Mouse (Mus musculus) midbrain, postnatal 0 days (tissue): Measurements from ENCODE around the gene Frmd5. TPM values are rescaled to one million over a fixed set of nuclear protein-coding genes. Genes with fewer than 3 reads are reported as not detected.
A peak's percentile ranks its signal among the peaks of the same experiment; 100 is the strongest.

Experiments used
- ATAC-seq: fragments of 200-750 bp; cut with Nextera tagmentation; 2 replicates; pipeline ENCODE4 v1.8.0; 2017; ENCODE audit warnings: moderate number of reproducible peaks, mild to moderate bottlenecking, moderate TSS enrichment, moderate library complexity; ENCODE audit not compliant: low FRiP score
- DNase-seq: peaks from one replicate; pipeline ENCODE4 v3.0.0-alpha.2; 2015; ENCODE audit warnings: low spot score
- H3K27ac ChIP-seq: fragments of 300-500 bp; sonication (generic); 2 replicates; pipeline ENCODE4 v1.5.1; 2014; ENCODE audit warnings: low read depth, mild to moderate bottlenecking, low read length, mixed read lengths
- H3K27me3 ChIP-seq: fragments of 300-500 bp; sonication (generic); 2 replicates; pipeline ENCODE4 v1.6.1; 2014; ENCODE audit warnings: low read length, control low read depth, mixed read lengths; ENCODE audit not compliant: insufficient read depth
- H3K36me3 ChIP-seq: fragments of 300-500 bp; sonication (generic); 2 replicates; pipeline ENCODE4 v1.6.1; 2014; ENCODE audit warnings: low read length, control low read depth, mixed read lengths; ENCODE audit not compliant: insufficient read depth
- H3K4me1 ChIP-seq: fragments of 300-500 bp; sonication (generic); 2 replicates; pipeline ENCODE4 v1.6.1; 2014; ENCODE audit warnings: mild to moderate bottlenecking, control low read depth, antibody characterized with exemption, low read length, mixed read lengths; ENCODE audit not compliant: insufficient read depth
- H3K4me2 ChIP-seq: fragments of 300-500 bp; sonication (generic); 2 replicates; pipeline ENCODE4 v1.6.1; 2014; ENCODE audit warnings: low read depth, mild to moderate bottlenecking, low read length, mixed read lengths; ENCODE audit not compliant: poor library complexity, severe bottlenecking
- H3K4me3 ChIP-seq: fragments of 300-500 bp; sonication (generic); 2 replicates; pipeline ENCODE4 v1.5.1; 2014; ENCODE audit warnings: low read depth, mild to moderate bottlenecking, low read length, moderate library complexity
- H3K9ac ChIP-seq: fragments of 300-500 bp; sonication (generic); replicated peaks from 2 replicates; pipeline ENCODE4 v1.6.1; 2014; ENCODE audit warnings: mild to moderate bottlenecking, low read length, moderate library complexity, mixed read lengths; ENCODE audit not compliant: poor library complexity, severe bottlenecking
- H3K9me3 ChIP-seq: fragments of 300-500 bp; sonication (generic); 2 replicates; pipeline ENCODE4 v1.6.1; 2016; ENCODE audit warnings: low read length, control low read depth
- CTCF ChIP-seq: IDR thresholded peaks from 2 replicates; pipeline ENCODE4 v1.5.1; 2016; ENCODE audit warnings: antibody characterized with exemption, mild to moderate bottlenecking
- WGBS: fragments of 180-500 bp; shearing (Covaris S2); extraction: QIAGEN DNeasy Blood & Tissue Kit; methylation state at CpG from one replicate; pipeline ENCODE4 v1.1.7; 2014; 5-methylcytosine and 5-hydroxymethylcytosine counted together
- polyA plus RNA-seq: library from polyadenylated mRNA; unstranded; fragments of >200 nt; fragmentation: Nextera tagmentation; extraction: Ambion mirVana; gene quantifications from 2 replicates; pipeline ENCODE4 v1.2.1, GENCODE M21; 2015
- total RNA-seq: library from RNA; depleted of rRNA; stranded (reverse); fragments of >200 nt; gene quantifications from 2 replicates; pipeline ENCODE4 v1.2.3, GENCODE M21; 2014

Gene Frmd5
- total and polyA plus RNA-seq, 2 experiments from 2014 or later, result 14.6 to 38.3 TPM

DNA sequence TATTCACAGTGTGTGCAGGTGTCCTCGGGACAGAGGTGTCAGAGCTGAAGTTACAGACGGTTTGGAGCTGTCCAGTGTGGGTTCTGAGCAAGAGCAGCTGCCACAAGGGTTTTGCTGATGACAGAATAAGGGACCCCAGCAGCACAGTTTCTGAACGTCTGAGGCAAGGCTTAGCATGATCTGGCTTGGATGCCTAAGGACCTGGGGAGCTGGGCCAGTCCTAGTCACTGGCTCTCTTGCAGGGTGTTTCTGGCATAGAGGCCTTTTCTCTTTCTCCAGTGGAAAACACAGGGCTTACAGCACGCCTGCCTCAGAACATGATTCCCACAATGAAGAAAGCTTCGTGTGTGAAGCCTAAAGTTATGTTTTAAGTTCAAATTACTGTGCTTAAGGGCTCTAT lies 222.2 kb downstream of the Frmd5 start:
- Histone ChIP-seq H3K36me3 (no peaks in the 10 kb centered on the region), H3K4me1 (peaks cover 5% of the 10 kb centered on the region; the same call in 1 of the 2 replicates), H3K27ac (no peak overlapping the region), H3K9ac (no peak overlapping the region), H3K27me3 (no peaks in the 10 kb centered on the region), H3K4me2 (no peak overlapping the region), H3K4me3 (no peak overlapping the region), H3K9me3 (no peaks in the 10 kb centered on the region)
- no peak for TF ChIP-seq CTCF
- no peak for ATAC-seq
- DNase-seq, result no peak
- whole genome bisulfite sequencing, result 73% methylated on average over 5 of the region's 5 CpGs

DNA sequence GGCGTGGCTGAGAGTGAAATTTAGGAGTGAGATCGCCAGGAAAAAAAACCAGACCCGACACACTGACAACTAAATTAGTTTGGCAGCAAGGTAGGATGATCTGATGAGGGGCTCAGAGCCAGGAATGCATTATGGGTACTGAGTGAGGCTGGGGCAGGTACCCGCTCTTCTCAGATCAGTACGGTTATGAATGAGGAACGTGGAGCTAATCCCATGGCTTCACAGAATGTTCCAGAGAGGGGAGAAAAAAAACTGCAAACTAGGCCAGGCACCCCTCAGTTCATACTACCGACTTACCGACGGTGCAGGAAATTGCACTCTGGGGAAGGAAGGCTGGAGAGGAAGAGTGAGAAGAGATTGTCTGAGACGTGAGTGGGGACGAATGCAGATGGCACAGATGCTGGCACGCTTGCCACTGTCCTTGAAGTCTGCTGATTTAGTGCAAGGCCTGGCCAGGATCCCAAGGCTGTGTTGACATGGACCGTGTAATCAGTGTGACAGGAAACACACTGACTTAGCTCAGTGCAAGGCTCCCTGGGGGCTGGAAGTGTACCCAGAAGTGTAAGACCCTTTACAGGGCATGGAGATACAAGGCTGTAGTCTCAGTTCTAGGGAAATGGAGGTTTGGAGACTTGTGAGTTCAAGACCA lies 223.3 kb downstream of the Frmd5 start:
- peak; percentile 66; the same call in 1 of the 2 replicates for ATAC-seq

DNA sequence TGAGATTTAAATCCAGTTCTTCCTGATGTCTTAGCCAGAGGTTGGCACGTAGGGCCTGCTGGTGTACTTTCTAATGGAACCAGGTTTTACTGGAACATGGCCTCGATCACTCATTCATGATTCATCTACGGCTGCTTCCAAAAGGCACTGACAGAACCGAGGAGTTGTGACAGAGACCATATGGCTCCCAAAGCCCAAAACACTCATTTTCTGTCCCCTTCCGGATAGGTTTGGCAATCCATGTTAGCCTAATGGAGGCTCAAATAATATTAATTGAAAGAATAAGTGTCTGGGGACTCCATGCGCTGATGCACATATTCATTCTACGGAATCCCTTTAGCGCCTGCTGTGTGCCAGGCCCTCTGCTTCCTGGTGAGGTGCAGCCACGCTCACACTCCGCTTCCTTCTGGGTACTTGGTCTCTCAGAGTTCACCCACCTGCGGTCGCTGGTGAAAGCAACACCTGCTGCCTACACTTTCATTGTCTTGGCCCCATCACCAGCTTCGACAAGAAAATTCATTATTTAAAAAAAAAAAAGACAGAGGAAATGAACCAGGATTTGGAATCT lies 224.0 kb downstream of the Frmd5 start:
- 74% methylated on average over 13 of the region's 13 CpGs for WGBS
- Histone ChIP-seq H3K4me1 (peaks cover 2% of the 10 kb centered on the region; the same call in 1 of the 2 replicates), H3K9me3 (no peaks in the 10 kb centered on the region), H3K36me3 (no peaks in the 10 kb centered on the region), H3K4me3 (no peak overlapping the region), H3K9ac (no peak overlapping the region), H3K27me3 (no peaks in the 10 kb centered on the region), H3K27ac (no peak overlapping the region), H3K4me2 (no peak overlapping the region)
- DNase-seq (peak; percentile 56), ATAC-seq (no peak)
- TF ChIP-seq CTCF, result no peak

More for the DNA sequence above, 223.3 kb downstream of the Frmd5 start:
- H3K9me3 ChIP-seq, result no peaks in the 10 kb centered on the region
- H3K27me3 ChIP-seq, result no peaks in the 10 kb centered on the region
- H3K4me2 ChIP-seq, result no peak overlapping the region
- WGBS, result 37% methylated on average over 13 of the region's 13 CpGs
- H3K9ac ChIP-seq, result no peak overlapping the region
- H3K4me1 ChIP-seq, result peaks cover 5% of the 10 kb centered on the region; the same call in 1 of the 2 replicates
- no peaks in the 10 kb centered on the region for H3K36me3 ChIP-seq
- H3K4me3 ChIP-seq, result no peak overlapping the region
- H3K27ac ChIP-seq, result no peak overlapping the region
- peak; percentile 88 for DNase-seq
- TF ChIP-seq CTCF, result no peak

DNA sequence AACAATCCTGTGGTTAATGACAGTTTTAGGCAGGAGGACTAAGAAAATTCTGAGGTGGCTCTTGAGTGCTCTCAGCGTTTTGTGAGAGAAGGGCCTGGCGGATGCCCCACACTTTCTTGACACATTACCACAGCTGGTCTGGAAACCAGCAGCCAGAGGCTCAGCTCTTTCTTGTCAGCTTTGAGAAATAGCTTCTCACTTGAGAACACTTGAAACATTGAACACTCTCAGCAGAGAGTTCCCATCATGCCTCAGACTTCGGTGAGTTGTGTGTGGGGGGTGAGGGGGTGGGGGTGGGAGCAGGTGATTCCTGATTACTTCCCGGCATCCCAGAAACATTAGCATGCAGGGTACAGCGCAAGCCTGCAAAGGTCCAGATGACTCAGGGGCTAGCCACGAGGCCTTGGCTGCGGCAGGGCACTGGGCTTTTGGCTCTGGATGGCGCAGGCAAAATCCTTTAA lies 231.1 kb downstream of the Frmd5 start:
- ATAC-seq (no peak), DNase-seq (no peak)
- TF ChIP-seq CTCF, result no peak
- Histone ChIP-seq H3K4me2 (no peak overlapping the region), H3K9ac (no peak overlapping the region), H3K36me3 (peaks cover 12% of the 10 kb centered on the region), H3K27ac (no peak overlapping the region), H3K4me3 (no peak overlapping the region), H3K27me3 (no peaks in the 10 kb centered on the region; the same call in 1 of the 2 replicates), H3K9me3 (no peaks in the 10 kb centered on the region), H3K4me1 (no peaks in the 10 kb centered on the region)
- WGBS, result 56% methylated on average over 8 of the region's 8 CpGs

DNA sequence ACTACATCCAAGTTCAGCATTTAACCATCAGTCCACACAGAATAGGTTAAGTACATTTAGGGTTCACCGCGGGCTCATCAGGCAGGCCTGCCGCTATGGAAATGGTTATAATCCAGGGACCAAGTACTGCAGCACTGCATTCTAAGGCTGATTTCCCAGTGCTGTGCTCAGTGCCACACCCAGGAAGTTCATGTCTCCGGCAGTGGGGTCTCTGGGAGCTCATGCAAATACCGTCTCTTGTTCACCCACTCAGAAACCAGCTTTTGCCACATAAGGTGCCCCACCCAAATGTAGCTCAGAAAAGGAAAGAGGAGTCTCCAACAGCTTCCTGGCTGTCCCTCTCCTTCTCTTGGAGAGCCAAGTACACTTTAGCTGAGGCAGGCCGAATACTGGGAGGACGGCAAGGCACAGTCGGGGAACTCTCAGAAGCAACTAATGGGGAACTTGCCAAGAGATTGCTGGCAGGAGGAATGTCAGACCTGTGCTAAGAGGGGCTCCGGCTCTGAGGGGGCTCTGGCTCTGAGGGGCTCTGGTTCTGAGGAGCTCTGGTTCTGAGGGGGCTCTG lies 232.7 kb downstream of the Frmd5 start:
- TF ChIP-seq CTCF, result no peak
- Histone ChIP-seq H3K9ac (no peak overlapping the region), H3K36me3 (peaks cover 12% of the 10 kb centered on the region), H3K4me2 (no peak overlapping the region), H3K4me3 (no peak overlapping the region), H3K4me1 (no peaks in the 10 kb centered on the region), H3K27ac (no peak overlapping the region; the same call in 1 of the 2 replicates), H3K9me3 (no peaks in the 10 kb centered on the region), H3K27me3 (no peaks in the 10 kb centered on the region; the same call in 1 of the 2 replicates)
- no peak for DNase-seq
- 76% methylated on average over 9 of the region's 9 CpGs for WGBS
- no peak for ATAC-seq

DNA sequence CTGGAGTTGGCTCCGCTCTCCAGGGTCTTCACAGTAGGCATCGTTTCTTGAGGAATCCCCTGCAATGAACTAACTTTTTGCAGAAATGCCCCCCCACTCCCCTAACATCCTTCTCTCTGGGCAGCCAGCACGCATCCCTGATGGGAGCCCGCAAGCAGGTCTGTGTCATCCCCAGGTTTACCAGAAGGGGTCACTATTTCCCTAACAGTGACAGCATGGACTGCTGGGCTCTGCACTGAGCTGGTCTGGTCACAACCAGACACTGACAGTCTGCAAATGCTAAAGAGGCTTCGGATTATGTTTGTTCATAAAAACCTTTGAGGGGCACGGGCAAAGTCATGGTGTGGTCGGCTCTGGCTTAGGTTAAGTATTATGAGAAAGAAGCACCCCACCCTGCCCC lies 235.1 kb downstream of the Frmd5 start:
- Histone ChIP-seq H3K4me3 (no peak overlapping the region), H3K36me3 (peaks cover 26% of the 10 kb centered on the region), H3K27ac (no peak overlapping the region), H3K27me3 (no peaks in the 10 kb centered on the region; the same call in 1 of the 2 replicates), H3K9ac (no peak overlapping the region), H3K4me2 (no peak overlapping the region), H3K4me1 (no peaks in the 10 kb centered on the region), H3K9me3 (no peaks in the 10 kb centered on the region)
- 16% methylated on average over 7 of the region's 7 CpGs for WGBS
- peak; percentile 89 for ATAC-seq
- peak; percentile 92 for DNase-seq
- TF ChIP-seq CTCF, result peak; percentile 96
